Mouse (Mus musculus): ENCODE results near the gene Samd4b. TPM values are rescaled to one million over a fixed set of nuclear protein-coding genes. Genes with fewer than 3 reads are reported as not detected.

Gene Samd4b
- polyA plus RNA-seq, 1 experiment from 2014 or later, result 35.6 TPM

DNA sequence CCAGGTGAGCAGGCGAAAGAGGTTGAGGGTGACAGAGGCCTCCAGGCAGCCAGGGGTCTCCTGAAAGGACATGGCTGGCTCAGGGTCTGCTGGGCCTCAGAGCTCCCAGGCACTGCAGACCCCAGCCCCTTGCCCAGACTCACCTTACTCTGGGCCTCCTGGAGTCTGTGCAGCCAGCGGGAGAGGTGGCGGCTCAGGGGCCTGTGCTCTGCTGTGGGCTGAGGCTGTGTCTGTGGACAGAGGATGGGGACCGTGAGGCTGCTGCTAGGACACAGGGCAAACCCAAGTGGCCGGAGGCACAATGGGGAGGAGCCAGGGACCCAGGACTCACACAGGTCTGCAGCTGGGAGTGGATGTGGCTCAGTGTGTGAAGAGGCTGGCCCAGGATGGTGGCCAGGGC lies 120.6 kb downstream of the Samd4b start:
- Histone ChIP-seq H3K36me3 (replicated peaks) (no peaks in the 10 kb centered on the region), H3K4me3 (replicated peaks) (no peak overlapping the region), H3K4me1 (no peaks in the 10 kb centered on the region), H3K4me2 (no peak overlapping the region), H3K27ac (no peak overlapping the region), H3K9me3 (no peaks in the 10 kb centered on the region), H3K9ac (no peak overlapping the region), H3K27me3 (0 out of 2 replicates have a peak, but pooled peaks cover 4% of the 10 kb centered on the region)
- WGBS, result 85% methylated on average over 5 of the region's 5 CpGs
- ATAC-seq (ENCODE audit: low FRiP score), result no peak

DNA sequence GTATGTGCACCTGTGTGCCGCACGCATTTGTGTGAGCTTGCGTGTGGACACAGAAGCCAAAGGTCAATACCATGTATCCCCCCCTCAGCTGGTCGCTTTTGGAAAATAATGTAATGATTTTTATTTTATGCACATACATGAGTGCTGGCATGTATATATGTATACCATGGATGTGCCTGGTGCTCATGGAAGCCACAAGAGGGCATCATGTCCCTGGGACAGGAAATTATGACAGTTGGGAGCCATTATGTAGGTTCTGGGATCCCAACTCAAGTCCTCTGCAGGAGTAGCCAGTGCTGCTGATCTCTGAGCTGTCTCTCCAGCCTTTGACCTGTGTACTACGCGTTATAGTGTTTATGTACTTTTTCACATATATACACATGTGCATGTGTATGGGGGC lies 121.8 kb downstream of the Samd4b start:
- Histone ChIP-seq H3K27ac (no peak overlapping the region), H3K4me1 (no peaks in the 10 kb centered on the region), H3K9me3 (no peaks in the 10 kb centered on the region), H3K4me3 (replicated peaks) (no peak overlapping the region), H3K36me3 (replicated peaks) (no peaks in the 10 kb centered on the region), H3K27me3 (0 out of 2 replicates have a peak, but pooled peaks cover 4% of the 10 kb centered on the region), H3K9ac (no peak overlapping the region), H3K4me2 (no peak overlapping the region)
- 91% methylated on average over 6 of the region's 6 CpGs for WGBS
- no peak for ATAC-seq (ENCODE audit: low FRiP score)

DNA sequence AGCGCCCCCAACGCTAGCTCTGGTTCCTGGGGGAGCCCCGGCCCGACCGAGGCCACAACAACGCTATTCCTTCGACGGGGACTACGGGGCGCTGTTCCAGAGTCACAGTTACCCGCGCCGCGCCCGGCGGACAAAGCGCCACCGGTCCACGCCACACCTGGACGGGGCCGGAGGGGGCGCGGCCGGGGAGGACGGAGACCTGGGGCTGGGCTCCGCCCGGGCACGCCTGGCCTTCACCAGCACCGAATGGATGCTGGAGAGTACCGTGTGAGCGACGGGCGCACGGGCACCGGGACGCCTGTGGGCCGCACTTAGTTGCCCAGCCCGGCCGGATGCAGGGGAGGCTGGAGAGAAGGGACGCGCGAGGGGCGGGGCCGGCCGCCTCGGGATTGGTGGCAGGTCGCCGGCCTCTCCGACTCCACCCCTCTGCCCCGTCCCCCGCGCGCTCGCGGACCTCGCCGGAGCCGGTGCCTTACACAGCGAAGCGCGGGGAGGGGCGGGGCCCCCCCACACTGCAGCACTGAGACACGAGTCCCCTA lies 130.7 kb downstream of the Samd4b start:
- Histone ChIP-seq H3K4me2 (peak overlapping the region; percentile 81), H3K9me3 (no peaks in the 10 kb centered on the region), H3K4me3 (replicated peaks) (peak overlapping the region; percentile 50), H3K4me1 (peaks cover 27% of the 10 kb centered on the region), H3K36me3 (replicated peaks) (peaks cover 11% of the 10 kb centered on the region), H3K27ac (no peak overlapping the region), H3K9ac (peak overlapping the region; percentile 59), H3K27me3 (peaks cover 33% of the 10 kb centered on the region)
- WGBS, result under 1% methylated on average over 56 of the region's 63 CpGs
- ATAC-seq (ENCODE audit: low FRiP score), result peak; percentile 82

DNA sequence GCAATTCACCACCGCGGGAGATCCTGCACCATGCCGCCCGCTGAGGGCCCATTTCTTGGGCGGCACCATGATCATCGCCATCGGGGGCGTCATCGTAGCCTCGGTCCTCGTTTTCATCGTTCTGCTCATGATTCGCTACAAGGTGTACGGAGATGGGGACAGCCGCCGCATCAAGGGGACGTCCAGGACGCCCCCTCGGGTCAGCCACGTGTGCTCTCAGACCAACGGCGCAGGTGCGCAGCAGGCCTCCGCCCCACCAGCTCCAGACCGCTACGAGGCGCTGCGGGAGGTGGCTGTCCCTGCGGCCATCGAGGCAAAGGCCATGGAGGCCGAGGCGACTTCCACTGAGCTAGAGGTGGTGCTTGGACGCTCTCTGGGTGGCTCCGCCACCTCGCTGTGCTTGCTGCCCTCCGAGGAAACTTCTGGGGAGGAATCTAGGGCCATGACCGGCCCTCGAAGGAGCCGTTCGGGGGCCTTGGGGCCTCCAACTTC lies 131.2 kb downstream of the Samd4b start:
- WGBS, result 21% methylated on average over 40 of the region's 40 CpGs
- H3K27ac ChIP-seq, result no peak overlapping the region
- ATAC-seq (ENCODE audit: low FRiP score), result peak; percentile 31; the same call in 1 of the 2 replicates

DNA sequence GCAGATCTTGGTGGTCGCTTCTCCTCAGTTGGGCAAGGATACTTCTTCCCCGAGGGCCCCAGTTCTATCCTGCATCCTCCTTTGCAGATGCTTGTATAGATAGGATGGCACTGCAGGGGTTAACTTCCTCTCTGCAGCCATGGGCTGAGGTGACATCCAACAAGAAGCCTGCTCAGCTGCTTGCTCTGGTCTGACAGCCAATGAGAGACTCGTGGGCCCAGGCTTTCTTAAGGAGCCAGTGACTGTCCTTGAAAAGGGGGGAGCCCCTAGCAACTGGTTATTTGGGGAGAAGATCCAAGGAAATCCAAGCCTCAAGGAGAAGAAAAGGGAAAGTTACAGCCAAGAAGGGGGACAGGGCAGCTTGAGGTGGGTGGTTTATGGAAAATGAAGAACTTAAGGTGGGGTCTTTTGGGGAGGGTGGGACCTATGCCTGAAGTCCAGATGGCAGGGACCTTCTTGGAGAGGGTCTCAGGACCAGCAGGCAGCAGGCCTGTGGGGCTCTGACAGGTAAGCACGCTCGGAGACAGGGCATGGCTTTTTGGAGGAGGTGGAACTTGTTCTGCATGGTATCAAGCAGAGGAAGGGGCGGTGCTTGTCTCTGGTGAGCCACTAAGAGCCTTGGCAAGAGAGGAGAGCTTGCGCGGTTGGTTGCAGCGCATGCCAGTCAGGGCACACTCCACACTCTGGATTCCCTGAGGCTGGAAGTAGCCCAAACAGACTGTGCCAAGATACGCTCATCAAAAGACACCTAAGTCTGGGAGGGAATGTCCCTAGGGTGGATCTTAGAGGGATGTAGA lies 133.3 kb downstream of the Samd4b start:
- Histone ChIP-seq H3K27me3 (peaks cover 33% of the 10 kb centered on the region), H3K4me2 (0 out of 2 replicates have a peak overlapping the region, but pooled peaks have one; percentile 10), H3K36me3 (replicated peaks) (peaks cover 34% of the 10 kb centered on the region), H3K4me1 (peaks cover 27% of the 10 kb centered on the region), H3K4me3 (replicated peaks) (no peak overlapping the region), H3K9me3 (no peaks in the 10 kb centered on the region), H3K9ac (no peak overlapping the region), H3K27ac (no peak overlapping the region; the same call in 1 of the 2 replicates)
- WGBS, result 61% methylated on average over 10 of the region's 10 CpGs
- no peak; the same call in 1 of the 2 replicates for ATAC-seq (ENCODE audit: low FRiP score)

More for the DNA sequence above, 131.2 kb downstream of the Samd4b start:
- H3K27me3 ChIP-seq, result peaks cover 33% of the 10 kb centered on the region
- no peaks in the 10 kb centered on the region for H3K9me3 ChIP-seq
- H3K36me3 ChIP-seq (replicated peaks), result peaks cover 15% of the 10 kb centered on the region
- peaks cover 27% of the 10 kb centered on the region for H3K4me1 ChIP-seq
- H3K9ac ChIP-seq, result peak overlapping the region; percentile 59
- H3K4me2 ChIP-seq, result peak overlapping the region; percentile 81
- H3K4me3 ChIP-seq (replicated peaks), result peak overlapping the region; percentile 50

DNA sequence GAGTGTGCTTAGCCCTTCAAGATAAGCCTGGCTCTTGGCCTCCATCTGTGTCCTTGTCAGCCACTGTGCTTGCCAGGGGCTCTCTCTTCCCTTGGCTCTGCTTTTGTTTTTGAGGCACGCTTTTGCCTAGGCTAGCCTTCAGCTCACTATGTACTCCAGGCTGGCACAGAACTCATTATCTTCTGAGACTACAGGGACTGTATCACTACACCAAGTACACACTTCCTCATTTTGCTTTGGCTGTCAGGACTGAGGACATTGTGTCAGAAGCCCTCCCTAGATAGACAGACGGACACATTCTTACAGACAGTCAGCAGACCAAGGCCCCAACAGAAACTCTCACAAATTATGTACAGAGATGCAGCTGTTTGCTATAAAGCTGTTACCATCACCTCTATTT lies 135.2 kb downstream of the Samd4b start:
- H3K27me3 ChIP-seq, result peaks cover 24% of the 10 kb centered on the region
- no peaks in the 10 kb centered on the region for H3K9me3 ChIP-seq
- H3K4me2 ChIP-seq, result no peak overlapping the region
- peaks cover 52% of the 10 kb centered on the region for H3K36me3 ChIP-seq (replicated peaks)
- H3K27ac ChIP-seq, result no peak overlapping the region
- 90% methylated on average over 2 of the region's 2 CpGs for WGBS
- H3K9ac ChIP-seq, result no peak overlapping the region
- H3K4me1 ChIP-seq, result peaks cover 25% of the 10 kb centered on the region
- H3K4me3 ChIP-seq (replicated peaks), result no peak overlapping the region
- no peak for ATAC-seq (ENCODE audit: low FRiP score)

DNA sequence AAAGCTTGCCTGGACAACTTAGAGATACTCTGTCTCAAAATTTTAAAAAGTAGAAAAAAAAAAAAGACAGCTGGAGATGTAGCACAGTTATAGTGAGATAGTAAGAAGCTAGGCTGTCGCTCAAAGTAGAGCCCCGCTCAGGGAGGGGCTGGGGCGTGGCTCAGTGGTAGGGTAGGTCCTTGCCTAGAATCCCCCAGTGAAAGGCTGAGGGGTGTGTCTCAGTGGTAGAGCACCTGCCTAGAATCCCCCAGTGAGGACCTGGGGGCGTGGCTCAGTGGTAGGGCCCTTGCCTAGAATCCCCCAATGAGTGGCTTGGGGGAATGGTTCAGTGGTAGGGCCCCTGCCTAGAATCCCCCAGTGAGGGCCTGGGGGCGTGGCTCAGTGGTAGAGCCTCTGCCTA lies 137.6 kb downstream of the Samd4b start:
- no peak overlapping the region for H3K9ac ChIP-seq
- no peak overlapping the region for H3K4me3 ChIP-seq (replicated peaks)
- no peak overlapping the region for H3K4me2 ChIP-seq
- H3K36me3 ChIP-seq (replicated peaks), result peaks cover 67% of the 10 kb centered on the region
- H3K9me3 ChIP-seq, result no peaks in the 10 kb centered on the region
- peaks cover 4% of the 10 kb centered on the region; the same call in 1 of the 2 replicates for H3K27me3 ChIP-seq
- no peak for ATAC-seq (ENCODE audit: low FRiP score)
- H3K27ac ChIP-seq, result no peak overlapping the region
- WGBS, result 100% methylated on average over 4 of the region's 5 CpGs
- H3K4me1 ChIP-seq, result peaks cover 10% of the 10 kb centered on the region

DNA sequence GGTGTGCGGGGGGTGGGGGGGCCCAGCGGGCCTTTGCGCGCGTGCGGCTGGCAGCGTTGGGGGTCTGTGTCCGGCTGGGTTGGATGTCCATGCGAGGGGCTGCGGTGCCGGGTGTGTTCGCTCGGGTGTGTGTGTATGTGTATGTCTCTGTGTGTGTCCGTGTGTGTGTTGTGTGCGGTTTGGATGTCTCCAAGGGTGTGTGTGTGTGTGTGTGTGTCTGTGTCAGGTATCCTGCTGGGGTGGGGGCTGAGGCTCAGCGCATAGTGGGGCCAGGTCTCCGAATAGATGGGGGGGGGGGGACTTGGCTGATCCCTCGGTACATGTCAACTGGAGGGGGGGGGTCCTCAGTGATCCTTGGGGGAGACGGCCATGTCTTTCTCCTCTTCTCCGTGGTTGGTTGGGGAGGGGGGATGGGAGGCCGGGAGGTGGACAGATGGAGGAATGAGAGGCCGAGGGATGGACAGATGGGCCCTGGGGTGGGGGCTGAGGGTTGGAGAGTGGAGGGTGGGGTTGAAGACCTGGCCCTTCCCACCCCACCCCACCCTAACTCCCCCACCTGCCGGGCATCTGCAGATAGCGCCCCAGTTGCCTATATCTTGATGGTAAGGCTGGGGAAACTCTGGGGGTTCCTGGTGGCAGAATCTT lies 145.5 kb downstream of the Samd4b start:
- peaks cover 30% of the 10 kb centered on the region for H3K36me3 ChIP-seq (replicated peaks)

DNA sequence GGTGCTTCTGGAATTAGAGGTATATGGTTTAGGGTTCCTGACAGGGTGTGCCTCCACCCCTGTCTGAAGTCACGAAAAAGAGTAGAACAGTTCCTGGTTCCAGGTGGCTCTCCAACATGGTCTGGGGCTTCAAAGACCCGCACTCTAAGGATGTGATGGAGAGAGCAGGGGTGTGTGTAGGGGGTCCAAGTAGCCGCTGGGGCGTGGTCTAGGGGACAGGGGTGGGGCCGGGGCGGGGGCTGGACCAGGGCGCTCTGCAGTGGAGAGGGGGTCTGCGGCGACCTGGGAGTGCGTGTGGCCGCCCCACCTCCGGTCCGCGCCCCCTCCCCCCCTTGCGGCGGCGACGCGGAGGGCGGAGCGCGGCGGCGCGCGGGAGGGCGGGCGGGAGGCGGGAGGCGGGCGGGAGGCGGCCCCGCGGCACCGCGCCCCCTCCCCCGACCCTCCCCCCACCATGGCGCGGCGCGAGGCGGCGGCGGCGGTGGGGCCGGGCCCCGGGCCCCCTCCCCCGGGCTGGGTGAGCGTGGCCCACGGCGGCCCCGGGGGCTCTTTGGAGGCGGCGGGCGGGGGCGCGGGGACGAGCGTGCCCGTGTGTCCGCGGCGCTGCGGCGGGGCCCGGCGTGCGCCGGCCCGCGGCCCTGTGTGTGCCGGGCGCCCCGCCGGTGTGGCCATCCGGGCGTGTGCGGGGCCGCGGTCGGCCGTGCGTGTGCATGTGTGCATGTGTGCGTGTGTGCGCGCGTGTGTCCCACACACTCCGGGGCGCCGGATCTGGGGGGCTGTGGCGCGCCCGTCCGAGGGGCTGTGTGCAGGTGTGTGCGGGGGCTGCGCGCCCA lies 146.2 kb downstream of the Samd4b start, which contains the start of gene Lrfn1:
TSS of gene Lrfn1 (plus strand) at position 450 of the 830 bp plus-strand sequence.
- no peaks in the 10 kb centered on the region for H3K9me3 ChIP-seq
- H3K4me2 ChIP-seq, result peak within 1 kb of the TSS; percentile 91
- no peaks in the 10 kb centered on the region for H3K27me3 ChIP-seq
- H3K4me1 ChIP-seq, result peaks cover 21% of the 10 kb centered on the region
- WGBS, result under 1% methylated on average over 45 of the region's 97 CpGs
- H3K36me3 ChIP-seq (replicated peaks), result peaks cover 24% of the 10 kb centered on the region
- peak within 1 kb of the TSS; percentile 76 for H3K27ac ChIP-seq
- H3K9ac ChIP-seq, result peak within 1 kb of the TSS; percentile 94
- H3K4me3 ChIP-seq (replicated peaks), result peak within 1 kb of the TSS; percentile 91
- peak; percentile 80 for ATAC-seq (ENCODE audit: low FRiP score)

More for the DNA sequence above, 145.5 kb downstream of the Samd4b start:
- H3K4me3 ChIP-seq (replicated peaks), result peak overlapping the region; percentile 91
- no peaks in the 10 kb centered on the region for H3K27me3 ChIP-seq
- peak overlapping the region; percentile 91 for H3K4me2 ChIP-seq
- peak; percentile 31; the same call in 1 of the 2 replicates for ATAC-seq (ENCODE audit: low FRiP score)
- peaks cover 13% of the 10 kb centered on the region for H3K4me1 ChIP-seq
- peak overlapping the region; percentile 94 for H3K9ac ChIP-seq
- peak overlapping the region; percentile 76 for H3K27ac ChIP-seq
- H3K9me3 ChIP-seq, result no peaks in the 10 kb centered on the region
- WGBS, result 0% methylated on average over 24 of the region's 24 CpGs

DNA sequence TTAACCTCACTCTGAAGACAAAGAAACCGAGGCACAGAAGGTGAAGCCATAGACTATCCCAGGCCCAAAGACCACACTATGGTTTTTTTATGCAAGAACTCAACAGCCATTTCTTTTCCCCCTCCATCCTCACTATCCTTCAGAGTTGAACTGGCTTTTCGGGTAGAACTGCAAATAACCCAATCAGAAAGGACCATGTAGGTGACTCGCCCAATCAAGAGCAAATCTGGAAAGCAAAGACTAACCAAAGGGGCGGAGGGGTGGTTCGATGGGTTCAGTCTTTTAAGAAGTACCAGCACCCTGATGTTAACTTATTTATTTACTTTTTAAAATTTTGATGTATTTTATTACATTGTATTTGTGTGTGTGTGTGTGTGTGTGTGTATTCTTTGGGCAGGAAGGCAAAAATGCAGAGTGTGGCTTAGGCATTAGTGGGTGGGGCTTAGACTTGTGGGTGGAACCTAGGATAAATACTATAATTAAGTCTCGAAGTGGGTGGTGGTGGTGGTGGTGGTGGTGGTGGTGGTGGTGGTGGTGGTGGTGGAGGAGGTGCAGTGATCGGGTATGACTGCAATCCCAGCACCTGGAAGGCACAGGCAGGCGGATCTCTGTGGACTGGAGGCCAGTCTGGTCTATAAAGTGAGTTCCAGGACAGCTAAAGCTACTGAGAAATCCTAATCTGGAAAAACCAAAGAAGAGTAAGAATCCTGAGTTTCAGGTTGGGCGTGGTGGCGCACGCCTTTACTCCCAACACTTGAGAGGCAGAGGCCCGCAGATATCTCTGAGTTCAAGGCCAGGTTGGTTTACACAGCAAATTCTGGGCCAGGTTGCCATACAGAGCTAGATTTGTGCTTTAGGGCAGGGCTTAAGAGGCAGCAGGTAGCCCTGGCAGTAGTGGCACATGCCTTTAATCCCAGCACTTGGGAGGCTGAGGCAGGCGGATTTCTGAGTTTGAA lies 149.8 kb downstream of the Samd4b start:
- no peak for ATAC-seq (ENCODE audit: low FRiP score)
- Histone ChIP-seq H3K9me3 (no peaks in the 10 kb centered on the region), H3K27ac (no peak overlapping the region), H3K4me3 (replicated peaks) (no peak overlapping the region), H3K4me1 (peaks cover 20% of the 10 kb centered on the region), H3K36me3 (replicated peaks) (no peaks in the 10 kb centered on the region), H3K4me2 (no peak overlapping the region), H3K9ac (no peak overlapping the region), H3K27me3 (0 out of 2 replicates have a peak, but pooled peaks cover 14% of the 10 kb centered on the region)
- WGBS, result 71% methylated on average over 13 of the region's 13 CpGs

Data from forebrain, embryonic 12.5 days (tissue).